In the genomic region with DNA sequence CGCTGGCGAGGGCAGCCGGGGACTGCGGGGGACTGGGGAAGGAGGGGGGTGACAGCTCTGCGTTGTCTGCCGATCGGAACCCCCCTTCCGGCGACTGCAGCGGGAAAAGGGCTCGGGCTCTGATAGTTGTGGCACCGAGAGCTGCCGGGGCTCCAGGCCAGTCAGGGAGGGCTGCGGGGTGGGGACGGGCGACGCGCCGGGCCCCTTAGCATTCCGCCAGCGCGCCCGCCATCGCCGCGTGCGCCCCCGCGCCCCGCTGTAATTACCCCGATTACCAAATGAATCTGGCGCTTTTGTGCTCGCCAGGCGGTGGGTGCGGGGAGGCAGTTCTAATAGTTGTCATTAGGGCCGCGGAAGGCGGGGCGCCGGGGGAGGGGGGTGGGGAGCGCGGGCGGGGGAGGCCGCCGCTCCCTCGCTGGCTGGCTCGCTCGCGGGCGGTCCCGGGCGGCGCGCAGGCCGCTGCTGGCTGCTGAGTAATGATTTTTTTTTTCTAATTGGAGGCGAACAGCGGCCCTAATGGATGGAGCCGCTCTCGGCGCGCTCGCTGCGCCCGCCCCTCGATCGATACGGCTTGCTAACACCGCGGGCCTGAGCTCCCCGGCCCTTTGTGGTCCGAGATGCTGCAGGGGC, we compare ENCODE assay signal across 8 mouse cellular contexts.
A peak's percentile ranks its signal among the peaks of the same experiment; 100 is the strongest.
DNase-seq lines count a peak whose midpoint lies in the region; TF ChIP-seq lines count a peak whose summit lies in the region.

No protein-coding gene starts in this region.

- H3K27me3 ChIP-seq in kidney, adult 2 months (replicated peaks; ENCODE audit: control insufficient read depth, insufficient read depth, low read length) = no peaks in the 10 kb centered on the region
- no peaks in the 10 kb centered on the region for H3K27me3 ChIP-seq in liver, adult 2 months (ENCODE audit: control insufficient read depth, insufficient read depth, low read length)

- H3K4me3 ChIP-seq in kidney, adult 2 months (ENCODE audit: insufficient read depth, low read depth, low read length) = peak overlapping the region; percentile 52
- H3K4me3 ChIP-seq in liver, adult 2 months (ENCODE audit: insufficient read depth, low read depth, low read length) = peak overlapping the region; percentile 57; the same call in 1 of the 2 replicates

- TF ChIP-seq CTCF in kidney, adult 2 months (conservative IDR thresholded peaks at IDR 0.05; ENCODE audit: insufficient read depth, insufficient read length, low read depth, low read length) = no peak
- TF ChIP-seq CTCF in liver, adult 2 months (IDR thresholded peaks at IDR 0.05; ENCODE audit: low read depth, low read length) = no peak

- intact Hi-C loops in heart, postnatal 25 days (cut with DNase I) = loop anchor here (5.0 to 10.0 kb wide), 4 partner anchors 143 to 445 kb away; no protein-coding TSS in a partner anchor

- DNase-seq in heart, adult 11 months = peak; percentile 91
- no peak for DNase-seq in heart, postnatal 25 days (ENCODE audit: low spot score)
- DNase-seq in adrenal gland, postnatal 36 days = peak; percentile 50 to 58
- peak; percentile 14 to 38 for DNase-seq in frontal cortex, postnatal 25 days (ENCODE audit: low spot score in 2 of 2)
- peak; percentile 54 for DNase-seq in kidney, adult 2 months
- DNase-seq in liver, adult 2 months (ENCODE audit: extremely low read depth, low read depth, low spot score) = peak; percentile 28
- DNase-seq in neural tube, embryonic 10.5 days (ENCODE audit: extremely low spot score, low spot score) = peak; percentile 54
- no peak for DNase-seq in spleen, postnatal 36 days (ENCODE audit: low spot score in 2 of 2)

- 0 out of 2 replicates have a peak, but pooled peaks cover 4% of the 10 kb centered on the region for H3K4me1 ChIP-seq in kidney, adult 2 months (ENCODE audit: control insufficient read depth, insufficient read depth, low read length)
- no peaks in the 10 kb centered on the region for H3K4me1 ChIP-seq in liver, adult 2 months (ENCODE audit: control insufficient read depth, insufficient read depth, low read length)

- no peak for TF ChIP-seq POLR2A in kidney, adult 2 months (IDR thresholded peaks at IDR 0.05; ENCODE audit: low read depth, low read length)
- TF ChIP-seq POLR2A in liver, adult 2 months (IDR thresholded peaks at IDR 0.05; ENCODE audit: extremely low read depth, insufficient read depth, low read length) = no peak

- H3K9ac ChIP-seq in liver, adult 2 months (ENCODE audit: low read depth, low read length) = peak overlapping the region; percentile 54

- no peaks in the 10 kb centered on the region for H3K79me2 ChIP-seq in liver, adult 2 months (ENCODE audit: control insufficient read depth, insufficient read depth, low read length)

- WGBS in kidney, adult 2 months = under 1% methylated on average over 66 of the region's 71 CpGs
- WGBS in liver, adult 2 months = under 1% methylated on average over 28 of the region's 71 CpGs

- H3K36me3 ChIP-seq in kidney, adult 2 months (ENCODE audit: control insufficient read depth, insufficient read depth, low read length) = no peaks in the 10 kb centered on the region
- no peaks in the 10 kb centered on the region for H3K36me3 ChIP-seq in liver, adult 2 months (ENCODE audit: control insufficient read depth, insufficient read depth, low read length)

- H3K27ac ChIP-seq in kidney, adult 2 months (ENCODE audit: insufficient read depth, low read depth, low read length) = no peak overlapping the region
- no peak overlapping the region for H3K27ac ChIP-seq in liver, adult 2 months (replicated peaks; ENCODE audit: insufficient read depth, low read depth, low read length)

Comparison
In these comparisons a context has a peak if more than half of its experiments do, and no peak if none do; other contexts are left out.
1. DNase-seq: peak in heart, adult 11 months (single experiment), adrenal gland, postnatal 36 days (2 of 2), frontal cortex, postnatal 25 days (2 of 2), kidney, adult 2 months (single experiment), liver, adult 2 months (single experiment) and neural tube, embryonic 10.5 days (single experiment); none in heart, postnatal 25 days (single experiment) and spleen, postnatal 36 days (0 of 2).